Mouse (Mus musculus) megakaryocyte, embryonic 14.5 days (primary cell): Measurements from ENCODE around the gene Nsun2. TPM values are rescaled to one million over a fixed set of nuclear protein-coding genes. Genes with fewer than 3 reads are reported as not detected.
A peak's percentile ranks its signal among the peaks of the same experiment; 100 is the strongest.

Source experiments
- H3K27me3 ChIP-seq: replicated peaks from 2 replicates; pipeline ENCODE3; 2012; ENCODE audit warnings: inconsistent platforms
- H3K36me3 ChIP-seq: replicated peaks from 2 replicates; pipeline ENCODE3; 2012; ENCODE audit warnings: low read length, inconsistent platforms, mixed read lengths
- H3K4me1 ChIP-seq: 2 replicates; pipeline ENCODE4 v1.6.1; 2012; ENCODE audit warnings: inconsistent platforms
- H3K4me3 ChIP-seq: replicated peaks from 2 replicates; pipeline ENCODE3; 2012; ENCODE audit warnings: moderate library complexity, mild to moderate bottlenecking, inconsistent platforms
- H3K9me3 ChIP-seq: 2 replicates; pipeline ENCODE4 v1.6.1; 2012; ENCODE audit warnings: inconsistent platforms
- FLI1 ChIP-seq: IDR thresholded peaks from 2 replicates; pipeline ENCODE4 v1.6.1; 2012; ENCODE audit warnings: low read length, inconsistent platforms, mixed read lengths
- GATA1 ChIP-seq: IDR thresholded peaks from 3 replicates; pipeline ENCODE4 v1.6.1; 2012; ENCODE audit warnings: mixed read lengths, low read length, inconsistent platforms, borderline replicate concordance
- polyA plus RNA-seq: library from polyadenylated mRNA; stranded (reverse); fragments of >175 nt; gene quantifications from 2 replicates; pipeline ENCODE4 v1.2.3, GENCODE M21; 2012; ENCODE audit warnings: low replicate concordance; ENCODE audit not compliant: insufficient read depth

The Nsun2 gene
- polyA plus RNA-seq, 1 experiment = 18.8 TPM

- H3K4me1 ChIP-seq = 0 out of 2 replicates have a peak, but pooled peaks cover 4% of the 10 kb centered on the region
- H3K27me3 ChIP-seq = no peaks in the 10 kb centered on the region
- no peaks in the 10 kb centered on the region for H3K36me3 ChIP-seq
- no peak overlapping the region for H3K4me3 ChIP-seq
- TF ChIP-seq FLI1 (no peak), GATA1 (no peak)
- H3K9me3 ChIP-seq = no peaks in the 10 kb centered on the region
These were observed 48.9 kb downstream of the Nsun2 start for GRCm38 (mm10) chr13:69582411-69582810.

DNA sequence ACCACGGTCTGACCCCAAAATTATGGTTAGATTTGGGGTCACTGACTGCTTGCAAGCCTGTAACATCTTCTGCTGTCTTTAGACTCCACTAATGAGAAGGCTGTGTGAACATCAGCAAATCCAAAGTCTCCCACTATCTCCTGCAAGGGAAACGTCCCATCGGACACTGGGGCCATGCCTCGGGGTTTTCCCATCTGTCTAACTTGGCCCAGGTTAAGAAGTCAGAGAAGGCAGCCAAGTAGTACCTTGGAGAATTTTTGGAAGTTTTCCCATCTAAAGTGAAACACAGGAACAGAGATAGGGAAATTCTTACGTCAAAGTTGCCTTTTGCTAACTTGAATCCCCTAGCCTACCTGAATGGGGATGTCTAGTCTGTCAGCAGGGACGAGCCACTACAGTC is 50.0 kb downstream of the Nsun2 start:
- Histone ChIP-seq H3K4me1 (0 out of 2 replicates have a peak, but pooled peaks cover 4% of the 10 kb centered on the region), H3K9me3 (no peaks in the 10 kb centered on the region), H3K27me3 (no peaks in the 10 kb centered on the region), H3K36me3 (no peaks in the 10 kb centered on the region), H3K4me3 (no peak overlapping the region)
- TF ChIP-seq FLI1 (no peak), GATA1 (no peak)

DNA sequence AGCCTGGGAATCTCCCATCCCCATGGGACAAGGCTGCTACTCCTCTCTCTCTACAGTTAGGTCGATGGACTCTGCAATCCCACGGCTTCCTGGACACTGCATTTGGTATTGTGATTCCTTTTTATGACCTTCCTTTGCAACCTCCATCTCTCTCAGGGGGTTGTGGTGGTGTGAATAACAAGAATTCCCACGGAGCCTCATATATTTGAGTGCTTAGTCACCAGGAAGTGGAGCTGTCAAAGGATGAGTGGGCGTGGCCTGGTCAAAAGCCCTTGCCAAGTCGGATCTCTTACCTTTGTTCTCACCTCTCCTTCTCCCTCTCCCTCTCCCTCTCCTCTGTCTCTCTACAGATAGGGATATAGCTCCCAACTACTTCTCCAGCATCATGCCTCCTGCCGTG is 52.3 kb downstream of the Nsun2 start:
- Histone ChIP-seq H3K27me3 (no peaks in the 10 kb centered on the region), H3K36me3 (no peaks in the 10 kb centered on the region), H3K9me3 (no peaks in the 10 kb centered on the region), H3K4me3 (no peak overlapping the region), H3K4me1 (0 out of 2 replicates have a peak, but pooled peaks cover 4% of the 10 kb centered on the region)
- TF ChIP-seq FLI1 = no peak
- TF ChIP-seq GATA1 = no peak

DNA sequence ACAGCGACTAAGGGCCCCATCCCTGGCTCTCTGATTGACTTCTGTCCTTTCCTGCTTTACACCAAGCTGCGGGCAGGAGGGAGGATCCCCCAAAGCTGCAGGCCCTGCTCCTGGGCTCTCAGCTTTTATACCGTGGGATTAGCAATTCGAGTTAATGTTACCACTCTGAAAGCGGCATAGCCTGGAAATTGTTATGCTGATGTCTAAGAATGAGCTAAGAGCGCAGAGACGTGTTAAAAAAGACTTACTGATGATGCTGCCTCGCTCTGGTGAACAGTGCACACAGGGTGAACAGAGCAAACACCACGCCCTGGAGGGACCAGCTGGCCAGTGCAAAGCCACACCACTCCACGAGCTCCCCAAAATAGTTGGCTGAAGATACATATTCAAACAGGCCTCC is 52.8 kb downstream of the Nsun2 start:
- Histone ChIP-seq H3K4me1 (0 out of 2 replicates have a peak, but pooled peaks cover 4% of the 10 kb centered on the region), H3K4me3 (no peak overlapping the region), H3K36me3 (no peaks in the 10 kb centered on the region), H3K9me3 (no peaks in the 10 kb centered on the region), H3K27me3 (no peaks in the 10 kb centered on the region)
- no peak for TF ChIP-seq GATA1

- Histone ChIP-seq H3K4me1 (0 out of 2 replicates have a peak, but pooled peaks cover 4% of the 10 kb centered on the region), H3K4me3 (no peak overlapping the region), H3K27me3 (no peaks in the 10 kb centered on the region), H3K9me3 (no peaks in the 10 kb centered on the region), H3K36me3 (no peaks in the 10 kb centered on the region)
- no peak for TF ChIP-seq FLI1
- no peak for TF ChIP-seq GATA1
These were observed 54.3 kb downstream of the Nsun2 start for GRCm38 (mm10) chr13:69587849-69588248.

GRCm38 (mm10) chr13:69588263-69588662 is 54.7 kb downstream of the Nsun2 start:
- Histone ChIP-seq H3K36me3 (no peaks in the 10 kb centered on the region), H3K4me3 (no peak overlapping the region), H3K9me3 (no peaks in the 10 kb centered on the region), H3K4me1 (0 out of 2 replicates have a peak, but pooled peaks cover 4% of the 10 kb centered on the region), H3K27me3 (no peaks in the 10 kb centered on the region)
- no peak for TF ChIP-seq GATA1
- no peak for TF ChIP-seq FLI1

DNA sequence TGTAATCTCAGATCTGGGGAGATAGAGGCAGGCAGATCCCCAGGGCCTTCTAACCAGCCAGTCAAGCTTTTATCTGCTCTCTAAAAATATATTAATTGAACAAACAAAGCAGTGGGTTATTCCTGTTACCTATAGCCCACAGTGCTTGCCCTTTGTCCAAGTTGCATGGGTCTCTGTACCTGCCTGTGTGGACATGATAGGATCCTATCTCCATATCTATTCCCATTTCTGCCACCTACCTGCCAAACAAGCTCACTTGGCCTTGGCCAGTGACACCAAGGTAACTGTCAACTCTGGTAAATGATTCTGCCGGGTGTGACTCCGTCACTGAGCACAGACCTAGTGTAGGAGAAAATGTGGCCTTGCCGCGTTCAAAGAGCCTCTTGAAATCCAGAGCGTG is 57.8 kb downstream of the Nsun2 start:
- TF ChIP-seq GATA1 (no peak), FLI1 (no peak)

DNA sequence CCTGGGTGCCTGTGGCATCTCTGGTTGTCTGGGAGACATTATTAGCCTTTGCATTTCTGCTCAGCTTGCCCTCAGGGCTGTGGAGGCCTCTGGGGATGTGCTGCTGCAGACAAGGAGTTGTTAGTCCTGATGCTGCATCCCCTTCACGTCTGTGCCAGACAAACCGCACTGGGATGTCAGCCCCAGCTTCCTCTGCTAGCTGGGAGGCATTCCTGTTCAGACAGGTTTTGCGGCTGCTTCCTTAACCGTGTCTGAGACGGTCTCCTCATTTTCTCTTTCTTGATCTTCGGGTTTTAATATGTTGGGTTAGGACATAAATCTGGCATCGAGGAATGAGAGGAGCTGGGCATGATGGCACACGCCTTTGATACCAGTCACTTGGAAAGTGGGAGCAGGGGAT is 58.7 kb downstream of the Nsun2 start:
- Histone ChIP-seq H3K4me3 (no peak overlapping the region), H3K27me3 (peaks cover 6% of the 10 kb centered on the region), H3K9me3 (no peaks in the 10 kb centered on the region), H3K36me3 (no peaks in the 10 kb centered on the region), H3K4me1 (peaks cover 11% of the 10 kb centered on the region)
- TF ChIP-seq GATA1 = no peak
- TF ChIP-seq FLI1 = no peak

More for the DNA sequence above, 57.8 kb downstream of the Nsun2 start:
- H3K4me1 ChIP-seq = peaks cover 11% of the 10 kb centered on the region
- H3K4me3 ChIP-seq = no peak overlapping the region
- H3K27me3 ChIP-seq = peaks cover 6% of the 10 kb centered on the region
- no peaks in the 10 kb centered on the region for H3K36me3 ChIP-seq
- no peaks in the 10 kb centered on the region for H3K9me3 ChIP-seq

DNA sequence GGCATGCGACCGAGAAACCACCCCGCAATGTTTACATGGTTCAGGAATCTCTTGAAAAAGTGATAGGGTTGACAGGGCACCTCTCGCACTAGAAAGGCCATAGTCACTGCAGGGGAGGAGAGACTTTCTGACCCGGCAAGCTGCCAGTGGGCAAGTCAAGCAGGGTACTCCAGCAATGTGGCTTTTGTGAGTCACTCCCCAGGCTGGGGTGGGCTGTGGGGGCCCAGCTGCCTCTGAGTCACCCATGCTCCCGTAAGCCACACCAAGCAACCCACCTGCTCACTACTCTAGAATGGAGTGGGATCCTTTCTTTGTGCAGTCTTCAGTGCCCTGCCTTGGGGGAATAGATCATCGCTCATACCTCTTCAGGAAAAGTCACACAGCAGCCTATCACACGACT is 59.9 kb downstream of the Nsun2 start:
- Histone ChIP-seq H3K27me3 (peaks cover 6% of the 10 kb centered on the region), H3K36me3 (no peaks in the 10 kb centered on the region), H3K4me3 (no peak overlapping the region), H3K4me1 (peaks cover 11% of the 10 kb centered on the region), H3K9me3 (no peaks in the 10 kb centered on the region)
- TF ChIP-seq GATA1 (no peak), FLI1 (no peak)

GRCm38 (mm10) chr13:69594577-69595256 is 61.2 kb downstream of the Nsun2 start:
- Histone ChIP-seq H3K9me3 (no peaks in the 10 kb centered on the region), H3K4me1 (peaks cover 11% of the 10 kb centered on the region), H3K27me3 (peaks cover 6% of the 10 kb centered on the region), H3K4me3 (peak overlapping the region; percentile 42), H3K36me3 (no peaks in the 10 kb centered on the region)
- TF ChIP-seq FLI1 (no peak), GATA1 (no peak)

DNA sequence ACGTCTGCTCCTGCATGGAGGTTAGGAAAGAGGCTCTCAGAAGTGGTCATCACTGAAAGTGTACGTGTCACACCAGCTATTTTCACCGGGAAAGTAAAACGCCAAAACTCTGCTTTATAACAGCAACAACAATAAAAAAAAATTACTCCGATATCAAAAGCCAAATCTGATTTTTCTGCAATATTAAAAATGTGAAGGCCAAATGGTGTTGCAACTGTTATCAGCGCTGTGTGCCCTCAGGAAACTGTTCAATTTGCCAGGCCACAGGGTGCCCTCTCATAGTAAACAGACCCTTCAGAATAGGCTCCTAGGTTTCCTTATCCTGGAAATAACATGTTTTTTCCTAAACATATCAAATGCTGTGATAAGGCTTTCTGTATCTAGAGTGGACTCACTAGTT is 62.4 kb downstream of the Nsun2 start:
- no peak for TF ChIP-seq GATA1
- no peak for TF ChIP-seq FLI1
- H3K4me3 ChIP-seq = no peak overlapping the region
- peaks cover 11% of the 10 kb centered on the region for H3K4me1 ChIP-seq
- peaks cover 6% of the 10 kb centered on the region for H3K27me3 ChIP-seq
- no peaks in the 10 kb centered on the region for H3K36me3 ChIP-seq
- H3K9me3 ChIP-seq = no peaks in the 10 kb centered on the region
